Mouse (Mus musculus) midbrain, embryonic 11.5 days (tissue): Measurements from ENCODE around the gene Kdf1. TPM values are rescaled to one million over a fixed set of nuclear protein-coding genes. Genes with fewer than 3 reads are reported as not detected.

Experiments used
- ATAC-seq: fragments of 200-750 bp; cut with Nextera tagmentation; 2 replicates; pipeline ENCODE4 v1.8.0; 2017; ENCODE audit warnings: moderate TSS enrichment, moderate library complexity; ENCODE audit not compliant: low FRiP score
- DNase-seq: peaks from one replicate; pipeline ENCODE4 v3.0.0; 2015; ENCODE audit warnings: low spot score; ENCODE audit errors: missing footprints
- H3K27ac ChIP-seq: fragments of 300-500 bp; sonication (generic); 2 replicates; pipeline ENCODE4 v1.5.1; 2014; ENCODE audit warnings: low read depth, low read length
- H3K27me3 ChIP-seq: fragments of 300-500 bp; sonication (generic); 2 replicates; pipeline ENCODE4 v1.6.1; 2014; ENCODE audit warnings: mild to moderate bottlenecking, low read length, moderate library complexity, mixed read lengths; ENCODE audit not compliant: control insufficient read depth, insufficient read depth
- H3K36me3 ChIP-seq: fragments of 300-500 bp; sonication (generic); 2 replicates; pipeline ENCODE4 v1.6.1; 2014; ENCODE audit warnings: mild to moderate bottlenecking, low read length, moderate library complexity, mixed read lengths; ENCODE audit not compliant: control insufficient read depth, insufficient read depth
- H3K4me1 ChIP-seq: fragments of 300-500 bp; sonication (generic); 2 replicates; pipeline ENCODE4 v1.6.1; 2014; ENCODE audit warnings: low read length; ENCODE audit not compliant: control insufficient read depth, insufficient read depth
- H3K4me2 ChIP-seq: fragments of 300-500 bp; sonication (generic); 2 replicates; pipeline ENCODE4 v1.6.1; 2014; ENCODE audit warnings: mild to moderate bottlenecking, moderate library complexity
- H3K4me3 ChIP-seq: fragments of 300-500 bp; sonication (generic); 2 replicates; pipeline ENCODE4 v1.5.1; 2014; ENCODE audit warnings: low read depth, low read length
- H3K9ac ChIP-seq: fragments of 300-500 bp; sonication (generic); 2 replicates; pipeline ENCODE4 v1.6.1; 2014; ENCODE audit warnings: low read length
- H3K9me3 ChIP-seq: fragments of 300-500 bp; sonication (generic); 2 replicates; pipeline ENCODE4 v1.6.1; 2016; ENCODE audit warnings: low read length; ENCODE audit not compliant: control insufficient read depth
- WGBS: fragments of 180-500 bp; shearing (Covaris S2); extraction: QIAGEN DNeasy Blood & Tissue Kit; methylation state at CpG from one replicate; pipeline ENCODE4 v1.1.7; 2014; 5-methylcytosine and 5-hydroxymethylcytosine counted together
- polyA plus RNA-seq: library from polyadenylated mRNA; unstranded; fragments of >200 nt; fragmentation: Nextera tagmentation; extraction: Ambion mirVana; gene quantifications from 2 replicates; pipeline ENCODE4 v1.2.1, GENCODE M21; 2014

Gene Kdf1
- polyA plus RNA-seq, 1 experiment from 2014 or later = 0.15 TPM

DNA sequence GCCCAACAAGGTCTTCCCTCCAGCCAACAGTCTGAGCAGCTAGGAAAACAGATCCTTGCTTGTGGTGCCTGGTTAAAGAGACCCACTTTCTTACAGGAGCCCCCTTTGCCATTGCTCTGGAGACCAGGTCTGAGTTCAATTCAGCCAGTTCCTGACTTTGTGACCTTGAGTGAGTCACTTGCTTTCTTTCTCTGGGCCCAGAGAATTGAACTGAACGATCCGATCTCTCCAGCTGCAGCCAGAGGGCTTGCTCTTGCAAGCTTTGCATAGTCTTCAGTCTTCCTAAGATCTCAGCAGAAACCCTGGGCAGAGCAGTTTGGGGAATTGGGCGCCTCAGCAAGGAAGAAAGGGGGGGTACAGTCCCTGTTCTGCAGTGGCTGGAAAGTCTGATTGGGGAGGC, 36.3 kb upstream of the Kdf1 start:
- no peak overlapping the region for H3K4me3 ChIP-seq
- no peaks in the 10 kb centered on the region for H3K9me3 ChIP-seq
- no peak overlapping the region for H3K27ac ChIP-seq
- no peak overlapping the region for H3K9ac ChIP-seq
- no peak overlapping the region for H3K4me2 ChIP-seq
- H3K4me1 ChIP-seq = peaks cover 9% of the 10 kb centered on the region
- peaks cover 21% of the 10 kb centered on the region for H3K27me3 ChIP-seq
- DNase-seq (no peak), ATAC-seq (no peak)
- 82% methylated on average over 3 of the region's 3 CpGs for WGBS
- no peaks in the 10 kb centered on the region for H3K36me3 ChIP-seq

- Histone ChIP-seq H3K36me3 (no peaks in the 10 kb centered on the region), H3K9ac (no peak overlapping the region; the same call in 1 of the 2 replicates), H3K4me2 (peak overlapping the region; percentile 4; the same call in 1 of the 2 replicates), H3K27me3 (peaks cover 21% of the 10 kb centered on the region), H3K27ac (no peak overlapping the region), H3K4me1 (peaks cover 8% of the 10 kb centered on the region), H3K4me3 (no peak overlapping the region), H3K9me3 (no peaks in the 10 kb centered on the region)
- WGBS = 11% methylated on average over 22 of the region's 22 CpGs
- no peak for ATAC-seq
- DNase-seq = peak; percentile 84
These were observed 34.3 kb upstream of the Kdf1 start for GRCm38 (mm10) chr4:133484266-133485025.

DNA sequence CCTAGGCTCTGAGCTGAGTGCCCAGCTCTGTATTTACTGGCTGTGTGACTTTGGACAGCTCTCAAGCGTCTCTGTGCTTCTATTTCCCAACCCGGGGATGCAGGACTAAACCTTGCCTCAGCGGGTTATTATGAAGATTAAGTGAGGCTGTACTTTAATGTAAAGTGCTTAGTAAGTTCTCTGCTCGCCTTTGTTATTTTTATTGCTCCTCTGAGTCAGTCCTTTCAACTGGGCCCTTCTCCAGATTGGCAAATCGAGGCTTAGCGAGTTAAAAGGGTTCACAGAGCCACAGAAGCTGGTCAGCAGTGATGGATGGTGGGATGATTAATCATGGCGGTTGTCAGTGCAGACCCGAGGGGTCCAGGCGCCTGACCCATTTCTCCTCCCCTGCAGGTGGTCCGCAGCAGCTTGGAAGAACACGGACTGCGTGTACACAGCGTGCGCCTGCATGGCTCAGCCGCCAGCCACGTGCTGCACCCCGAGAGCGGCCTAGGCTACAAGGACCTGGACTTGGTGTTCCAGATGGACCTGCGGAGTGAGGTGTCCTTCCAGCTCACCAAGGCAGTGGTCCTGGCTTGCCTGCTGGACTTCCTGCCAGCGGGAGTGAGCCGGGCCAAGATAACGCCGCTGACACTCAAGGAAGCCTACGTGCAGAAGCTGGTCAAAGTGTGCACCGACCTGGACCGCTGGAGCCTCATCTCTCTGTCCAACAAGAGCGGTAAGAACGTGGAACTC, 32.9 kb upstream of the Kdf1 start:
- Histone ChIP-seq H3K4me3 (no peak overlapping the region), H3K9ac (no peak overlapping the region), H3K4me1 (peaks cover 4% of the 10 kb centered on the region; the same call in 1 of the 2 replicates), H3K9me3 (no peaks in the 10 kb centered on the region), H3K4me2 (no peak overlapping the region), H3K27ac (no peak overlapping the region), H3K27me3 (peaks cover 12% of the 10 kb centered on the region), H3K36me3 (no peaks in the 10 kb centered on the region)
- ATAC-seq (no peak), DNase-seq (no peak)
- WGBS = 91% methylated on average over 28 of the region's 28 CpGs

DNA sequence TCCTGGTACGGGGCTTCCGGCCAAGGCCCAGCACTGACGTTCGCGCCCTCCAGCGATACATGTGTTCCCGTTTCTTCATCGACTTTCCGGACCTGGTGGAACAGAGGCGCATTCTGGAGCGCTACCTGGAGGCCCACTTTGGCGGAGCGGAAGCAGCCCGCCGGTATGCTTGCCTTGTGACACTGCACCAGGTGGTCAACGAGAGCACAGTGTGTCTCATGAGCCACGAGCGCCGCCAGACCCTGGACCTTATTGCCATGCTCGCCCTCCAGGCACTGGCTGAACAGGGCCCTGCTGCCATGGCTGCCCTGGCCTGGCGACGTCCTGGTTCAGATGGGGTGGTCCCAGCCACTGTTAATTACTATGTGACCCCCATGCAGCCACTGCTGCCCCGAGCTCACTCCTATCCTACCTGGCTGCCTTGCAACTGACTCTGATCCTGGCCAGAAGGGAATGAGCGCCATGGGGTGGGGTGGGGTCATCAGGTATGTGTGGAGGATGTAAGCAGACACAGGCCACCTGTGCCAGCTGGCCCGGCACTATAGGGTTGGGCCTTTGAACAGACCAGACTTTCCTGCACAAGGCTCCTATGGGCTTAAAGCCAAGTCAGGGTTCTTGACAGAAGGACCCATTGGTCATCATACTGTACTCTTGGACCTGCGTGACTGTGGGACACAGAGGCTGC, 31.9 kb upstream of the Kdf1 start:
- Histone ChIP-seq H3K9ac (no peak overlapping the region), H3K4me2 (no peak overlapping the region), H3K27me3 (peaks cover 2% of the 10 kb centered on the region), H3K36me3 (no peaks in the 10 kb centered on the region), H3K9me3 (no peaks in the 10 kb centered on the region), H3K4me3 (no peak overlapping the region), H3K27ac (no peak overlapping the region), H3K4me1 (peaks cover 4% of the 10 kb centered on the region; the same call in 1 of the 2 replicates)
- WGBS = 95% methylated on average over 26 of the region's 26 CpGs
- ATAC-seq (no peak), DNase-seq (no peak)

DNA sequence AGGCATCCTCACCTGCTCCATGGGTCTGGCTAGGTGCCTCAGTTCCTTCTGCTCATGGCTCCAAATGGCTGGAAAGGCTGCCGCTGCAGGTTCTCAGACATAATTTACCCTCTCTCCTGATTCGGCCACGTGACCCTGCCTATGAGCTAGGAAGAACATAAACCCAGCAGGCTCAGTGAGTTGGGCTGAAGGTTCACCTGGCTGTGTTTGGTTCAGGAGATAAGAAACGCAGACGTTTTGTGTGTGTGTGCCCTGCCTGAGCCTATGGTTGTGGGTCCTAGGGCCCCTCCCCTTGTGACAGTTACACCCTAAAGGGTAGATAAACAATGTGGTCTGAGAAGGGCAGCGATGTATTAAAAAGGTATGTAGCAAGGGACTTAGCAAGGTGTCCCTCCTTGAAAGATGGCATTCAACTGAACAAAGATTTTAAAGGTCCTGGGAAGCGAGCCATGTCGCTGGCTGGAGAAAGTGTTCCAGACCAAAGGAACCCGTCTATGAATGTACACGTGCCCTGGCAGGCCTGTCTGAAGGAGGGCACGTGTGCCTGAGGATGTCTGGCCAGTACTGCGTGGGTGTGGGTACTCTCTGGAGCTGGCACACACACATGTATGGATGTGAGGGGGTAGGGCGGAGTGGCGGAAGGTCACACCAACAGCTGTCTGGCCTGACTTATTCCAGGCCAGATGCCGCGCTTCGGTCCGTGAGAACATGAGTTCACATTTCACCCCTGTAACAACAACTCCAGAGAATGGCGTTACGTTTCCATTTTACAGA, 30.0 kb upstream of the Kdf1 start:
- Histone ChIP-seq H3K27ac (no peak overlapping the region), H3K4me2 (no peak overlapping the region), H3K4me3 (no peak overlapping the region), H3K9ac (no peak overlapping the region), H3K4me1 (peaks cover 4% of the 10 kb centered on the region; the same call in 1 of the 2 replicates), H3K27me3 (peaks cover 2% of the 10 kb centered on the region; the same call in 1 of the 2 replicates), H3K36me3 (no peaks in the 10 kb centered on the region), H3K9me3 (no peaks in the 10 kb centered on the region)
- 89% methylated on average over 20 of the region's 20 CpGs for WGBS
- ATAC-seq (no peak), DNase-seq (no peak)

DNA sequence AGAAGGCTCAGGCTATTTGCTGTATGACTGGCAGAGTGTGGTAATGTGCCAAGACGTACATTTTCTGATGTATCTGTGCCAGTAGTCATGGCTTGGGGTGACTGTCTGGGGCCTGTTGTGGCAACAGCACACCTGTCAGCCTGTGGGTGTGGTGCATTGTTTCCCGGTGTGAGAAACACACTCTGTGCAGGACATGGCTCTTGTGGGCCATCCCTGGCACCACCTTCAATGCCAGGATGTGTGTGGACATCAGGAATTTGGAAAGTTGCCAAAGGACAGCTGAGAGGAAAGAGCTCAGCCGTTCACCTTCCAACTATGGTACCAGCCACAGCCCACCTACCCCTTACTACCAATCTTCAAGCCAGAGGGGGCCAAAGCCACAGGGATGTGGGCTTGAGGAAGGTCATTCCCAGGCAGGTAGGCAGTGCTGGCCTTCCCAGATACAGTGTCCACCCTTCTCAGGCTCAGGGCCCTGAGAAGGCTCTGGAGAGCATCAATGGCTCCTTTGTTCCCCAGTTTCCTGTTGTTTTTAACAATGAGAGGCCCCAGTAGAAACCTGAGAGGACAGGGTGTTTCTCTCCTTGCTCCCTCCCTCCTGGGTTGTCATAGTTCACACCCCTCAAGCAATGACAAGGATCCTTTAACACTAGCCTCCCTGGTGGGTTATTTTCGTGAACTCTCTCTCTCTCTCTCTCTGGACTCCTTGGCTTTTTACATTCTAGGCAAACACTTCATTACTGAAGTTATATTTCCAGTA, 29.1 kb upstream of the Kdf1 start:
- Histone ChIP-seq H3K4me2 (no peak overlapping the region), H3K27me3 (peaks cover 3% of the 10 kb centered on the region; the same call in 1 of the 2 replicates), H3K4me3 (no peak overlapping the region), H3K4me1 (peaks cover 4% of the 10 kb centered on the region; the same call in 1 of the 2 replicates), H3K36me3 (no peaks in the 10 kb centered on the region), H3K9me3 (no peaks in the 10 kb centered on the region), H3K27ac (no peak overlapping the region), H3K9ac (no peak overlapping the region)
- no peak for ATAC-seq
- 64% methylated on average over 4 of the region's 4 CpGs for WGBS
- DNase-seq = no peak

DNA sequence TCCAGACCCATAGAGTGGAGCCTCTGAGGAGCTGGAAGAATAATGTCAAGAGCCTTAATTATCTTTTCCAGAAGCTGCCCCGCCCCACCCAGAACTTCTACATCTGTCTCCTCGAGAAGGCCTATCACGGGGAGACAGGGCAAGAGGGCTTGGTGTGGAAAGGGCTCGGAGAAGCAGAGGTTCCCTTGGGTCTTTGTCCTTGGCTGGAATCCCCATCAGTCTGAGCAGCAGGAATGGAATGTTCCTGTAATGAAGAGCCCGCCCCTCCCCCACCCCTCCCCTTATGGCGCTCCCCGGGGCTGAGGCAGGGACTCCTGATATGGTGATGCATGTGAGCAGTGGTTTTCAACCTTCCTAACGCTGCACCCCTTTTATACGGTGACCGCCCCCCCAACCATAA, 27.0 kb upstream of the Kdf1 start:
- no peak overlapping the region for H3K9ac ChIP-seq
- no peaks in the 10 kb centered on the region for H3K9me3 ChIP-seq
- no peak overlapping the region for H3K27ac ChIP-seq
- 51% methylated on average over 10 of the region's 10 CpGs for WGBS
- H3K27me3 ChIP-seq = peaks cover 24% of the 10 kb centered on the region
- no peaks in the 10 kb centered on the region for H3K36me3 ChIP-seq
- H3K4me2 ChIP-seq = no peak overlapping the region
- DNase-seq = no peak
- H3K4me1 ChIP-seq = peaks cover 4% of the 10 kb centered on the region; the same call in 1 of the 2 replicates
- H3K4me3 ChIP-seq = no peak overlapping the region
- no peak for ATAC-seq

DNA sequence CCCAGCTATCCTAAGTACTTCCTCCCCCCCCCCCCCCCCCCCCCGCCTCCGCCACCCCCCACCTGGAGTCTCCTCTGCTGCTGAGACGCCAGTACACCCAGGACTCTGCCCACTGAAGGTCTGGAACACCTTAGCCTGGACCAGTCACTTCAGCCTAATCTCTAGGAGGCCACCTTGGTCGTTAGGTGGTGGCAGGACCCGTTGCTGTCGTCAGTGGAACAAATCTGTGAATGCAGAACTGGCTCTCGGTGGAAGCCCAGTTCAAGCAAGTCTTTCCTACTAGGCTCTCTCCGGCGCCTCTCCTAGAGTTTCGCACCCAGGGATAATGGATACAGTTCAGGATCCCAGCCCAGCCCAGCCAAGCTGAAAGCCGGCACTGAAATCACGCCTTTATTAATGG, 24.9 kb upstream of the Kdf1 start:
- Histone ChIP-seq H3K27me3 (peaks cover 45% of the 10 kb centered on the region), H3K36me3 (no peaks in the 10 kb centered on the region), H3K4me2 (peak overlapping the region; percentile 49), H3K4me3 (peak overlapping the region; percentile 15; the same call in 1 of the 2 replicates), H3K9ac (0 out of 2 replicates have a peak overlapping the region, but pooled peaks have one; percentile 18), H3K4me1 (peaks cover 14% of the 10 kb centered on the region), H3K27ac (no peak overlapping the region), H3K9me3 (no peaks in the 10 kb centered on the region)
- WGBS = 26% methylated on average over 10 of the region's 12 CpGs
- DNase-seq (no peak), ATAC-seq (no peak)
